Mouse (Mus musculus) spleen, adult 12 weeks (tissue): Measurements from ENCODE around the gene Ap1m1.
A peak's percentile ranks its signal among the peaks of the same experiment; 100 is the strongest.

Source experiments
- DNase-seq: peaks from one replicate; pipeline ENCODE4 v3.0.0; 2022; ENCODE audit warnings: low spot score

The Ap1m1 gene

DNA sequence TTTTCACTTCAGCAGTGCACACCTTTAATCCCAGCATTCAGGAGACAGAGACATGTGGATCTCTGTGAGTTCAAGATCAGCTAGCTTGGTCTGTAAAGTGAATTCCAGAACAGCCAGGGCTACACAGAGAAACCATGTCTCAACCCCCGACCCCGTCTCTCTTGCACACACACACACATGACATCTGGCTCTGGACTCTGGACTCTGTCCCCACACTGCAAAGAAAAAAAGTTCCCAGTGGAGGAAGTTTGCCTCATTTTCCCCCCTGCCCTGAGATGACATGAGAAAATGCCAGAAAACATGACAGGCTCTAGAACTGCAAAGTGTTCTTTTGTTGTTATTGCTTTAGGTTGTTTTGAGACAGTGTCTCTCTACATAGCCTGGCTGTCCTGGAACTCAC is 20.0 kb downstream of the Ap1m1 start:
- no peak for DNase-seq

DNA sequence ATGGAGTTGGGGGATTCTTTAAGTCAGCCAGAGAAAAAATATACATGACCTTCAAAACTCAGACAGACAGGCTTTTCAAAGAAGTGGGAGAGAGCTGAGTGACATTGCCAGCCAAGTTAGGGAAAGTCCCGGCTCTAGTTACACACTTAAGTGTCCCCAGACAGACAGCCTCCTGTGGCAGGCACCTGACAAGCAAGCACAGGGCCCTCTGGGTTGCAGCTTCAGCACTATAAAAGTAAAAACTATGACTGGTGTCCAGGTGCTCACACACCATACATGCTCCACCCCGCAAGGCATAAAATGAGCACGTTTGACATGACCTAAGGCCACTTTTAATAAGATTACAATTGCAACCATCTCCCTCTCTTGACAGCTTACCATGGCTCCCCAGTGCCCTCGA is 20.8 kb downstream of the Ap1m1 start:
- no peak for DNase-seq

DNA sequence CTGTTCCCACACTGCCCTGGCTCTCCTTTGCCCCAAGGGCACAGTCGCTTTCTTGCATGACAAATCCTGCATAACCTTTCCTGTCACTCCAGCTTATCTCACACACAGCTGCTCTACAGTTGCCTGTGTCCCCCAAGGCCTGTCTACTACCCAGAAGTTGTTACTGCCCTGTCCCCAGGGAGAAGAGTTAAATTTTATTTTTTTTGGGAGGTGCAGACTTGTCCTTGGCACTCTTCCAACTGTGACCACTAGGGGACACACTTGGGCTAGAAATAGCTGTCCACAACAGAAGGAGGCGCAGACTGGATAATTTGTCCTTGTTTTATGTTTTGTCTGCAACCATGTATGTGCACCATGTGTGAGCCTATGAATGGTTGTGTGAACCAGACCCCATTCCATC is 21.2 kb downstream of the Ap1m1 start:
- no peak for DNase-seq

DNA sequence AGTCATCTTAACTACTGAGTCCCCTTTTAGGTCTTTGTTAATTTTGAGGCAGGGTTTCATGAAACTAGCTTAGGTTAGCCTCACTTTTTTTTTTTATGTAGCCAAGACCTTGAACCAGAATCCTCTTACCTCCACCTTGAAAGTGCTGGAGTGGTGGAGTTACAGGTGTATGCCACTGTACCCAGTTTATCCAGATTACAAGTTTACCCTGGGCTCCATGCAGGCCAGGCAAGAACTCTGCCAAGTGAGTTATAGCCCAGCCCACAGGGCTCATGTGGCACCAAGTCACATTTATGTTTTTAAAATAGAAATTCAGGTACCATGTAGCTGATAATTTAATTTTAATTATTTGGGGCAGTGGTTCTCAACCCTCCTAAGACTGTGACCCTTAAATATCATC is 21.6 kb downstream of the Ap1m1 start:
- no peak for DNase-seq

DNA sequence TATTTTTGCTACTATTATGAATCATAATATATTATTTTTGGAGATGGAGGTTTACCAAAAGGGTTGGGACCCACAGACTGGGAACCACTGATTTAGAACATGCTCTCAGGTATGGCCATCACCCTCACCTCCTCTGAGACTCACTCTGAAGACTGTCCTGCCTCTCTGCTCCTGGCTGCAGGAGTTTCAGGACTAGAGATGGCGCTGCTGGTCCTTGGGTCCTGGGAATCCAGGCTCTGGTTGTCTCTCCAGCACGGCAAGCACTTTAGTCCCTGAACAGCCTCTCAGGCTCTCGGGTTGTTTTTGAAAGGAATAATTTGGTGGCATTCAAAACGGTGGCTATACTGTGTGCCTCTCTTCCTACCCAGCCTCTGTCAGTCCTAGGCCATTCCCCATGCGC is 22.1 kb downstream of the Ap1m1 start:
- no peak for DNase-seq

DNA sequence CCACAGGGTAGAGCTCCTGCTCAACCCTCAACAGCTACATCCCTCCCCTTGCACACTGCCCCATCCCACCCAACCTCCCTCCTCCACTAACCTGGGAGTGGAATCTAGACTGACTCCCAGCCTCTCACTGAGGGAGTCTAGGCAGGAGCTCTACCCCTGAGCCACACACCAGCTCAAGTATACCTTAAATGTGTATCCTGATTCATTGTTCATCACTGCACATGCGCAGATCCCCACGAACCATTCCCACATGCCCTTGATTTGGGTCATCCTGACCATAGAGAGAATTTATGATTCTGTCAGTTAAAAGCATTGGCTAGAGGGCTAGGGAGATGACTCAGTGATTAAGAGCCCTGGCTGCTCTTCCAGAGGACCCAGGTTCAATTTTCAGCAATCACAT is 22.9 kb downstream of the Ap1m1 start:
- DNase-seq: no peak

DNA sequence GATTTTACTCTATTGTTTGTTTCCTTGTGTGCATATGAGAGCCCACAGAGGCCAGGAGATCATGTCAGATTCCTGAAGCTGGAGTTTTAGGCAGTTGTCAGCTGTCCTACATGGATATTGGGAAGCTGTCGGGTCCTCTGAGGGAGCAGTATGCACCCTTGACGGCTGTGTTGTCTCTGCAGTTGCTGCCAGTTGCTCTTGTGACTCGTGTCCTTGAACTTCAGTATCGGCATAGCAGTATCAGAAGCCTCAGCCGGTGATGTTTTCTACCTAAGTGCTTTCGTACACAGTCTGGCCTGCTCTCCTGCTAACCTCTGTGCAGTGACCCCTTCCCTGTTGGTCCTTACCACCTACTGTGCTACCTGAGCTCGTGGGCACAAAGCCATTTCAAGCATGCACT is 23.6 kb downstream of the Ap1m1 start:
- no peak for DNase-seq

DNA sequence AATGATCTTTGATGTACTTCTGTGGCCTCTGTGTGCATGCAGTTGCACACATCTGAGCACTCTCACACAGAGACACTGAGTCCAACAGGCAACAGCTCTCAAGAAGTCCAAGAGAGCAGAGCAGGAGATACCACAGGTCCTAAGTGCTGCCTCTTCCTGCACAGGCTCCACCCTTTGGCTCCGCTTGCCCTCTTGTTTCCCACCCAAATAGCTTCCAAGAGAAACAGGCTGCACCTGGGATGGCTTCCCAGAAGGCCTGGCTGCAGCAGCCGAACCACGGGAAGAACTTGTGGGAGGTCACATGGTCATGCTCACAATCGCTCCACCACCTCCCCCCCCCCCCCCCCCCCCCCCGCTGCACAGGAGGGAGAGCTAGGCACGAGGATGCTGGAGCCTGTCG is 25.5 kb downstream of the Ap1m1 start:
- DNase-seq: no peak

DNA sequence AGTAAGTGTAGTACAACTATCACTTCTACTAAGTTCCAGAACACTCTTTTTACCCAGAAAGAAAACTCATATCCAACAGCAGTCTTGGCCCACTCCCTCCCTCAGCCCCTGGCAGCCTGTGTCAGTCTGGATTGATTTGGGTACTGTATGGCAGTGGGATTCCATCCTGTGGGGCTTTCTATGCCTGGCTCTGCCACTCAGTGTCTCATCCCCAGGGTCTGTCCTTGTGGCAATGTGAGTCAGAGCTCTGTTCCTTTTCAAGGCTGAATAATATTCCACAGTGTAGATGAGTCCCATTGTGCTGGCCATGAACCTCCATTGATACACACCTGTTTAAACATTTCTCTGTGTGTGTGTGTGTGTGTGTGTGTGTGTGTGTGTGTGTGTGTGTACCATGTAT is 26.9 kb downstream of the Ap1m1 start:
- DNase-seq: no peak

DNA sequence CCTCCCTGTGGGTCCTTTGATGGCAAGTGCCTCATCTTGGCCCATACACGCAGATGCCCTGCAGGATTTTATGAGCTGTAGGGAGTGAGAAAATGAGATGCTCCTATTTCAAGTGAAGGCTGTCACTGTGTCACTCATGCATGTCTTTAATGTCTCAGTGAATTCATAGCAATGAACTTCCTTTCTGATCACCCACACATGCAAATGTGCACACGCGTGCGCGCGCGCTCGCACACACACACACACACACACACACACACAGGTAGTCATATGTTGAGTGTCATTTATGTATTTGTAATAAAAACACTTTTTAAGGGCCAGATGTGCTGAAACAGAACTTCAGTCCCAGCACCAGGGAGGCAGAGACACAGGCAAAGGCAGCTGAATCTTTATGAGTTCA is 27.3 kb downstream of the Ap1m1 start:
- no peak for DNase-seq

DNA sequence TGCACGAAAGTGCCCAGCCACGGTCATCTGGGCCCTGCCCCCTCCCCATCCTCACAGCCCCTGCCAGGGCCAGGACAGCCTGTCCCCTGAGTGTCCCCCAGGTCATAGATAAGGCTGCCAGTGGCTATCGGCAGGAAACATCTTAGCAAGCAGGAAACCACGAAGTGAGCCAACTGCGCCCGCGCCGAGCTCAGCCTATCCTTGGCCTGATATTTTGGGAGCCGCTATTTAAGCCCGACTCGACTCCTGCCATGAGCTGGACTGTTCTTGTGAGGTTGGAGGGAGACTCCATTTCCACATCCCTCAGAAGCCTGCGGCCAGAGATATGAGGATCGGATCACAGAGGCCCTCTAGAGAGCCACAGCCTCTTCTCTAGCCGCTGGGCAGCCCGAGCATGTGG is 28.5 kb downstream of the Ap1m1 start:
- DNase-seq: peak; percentile 21

DNA sequence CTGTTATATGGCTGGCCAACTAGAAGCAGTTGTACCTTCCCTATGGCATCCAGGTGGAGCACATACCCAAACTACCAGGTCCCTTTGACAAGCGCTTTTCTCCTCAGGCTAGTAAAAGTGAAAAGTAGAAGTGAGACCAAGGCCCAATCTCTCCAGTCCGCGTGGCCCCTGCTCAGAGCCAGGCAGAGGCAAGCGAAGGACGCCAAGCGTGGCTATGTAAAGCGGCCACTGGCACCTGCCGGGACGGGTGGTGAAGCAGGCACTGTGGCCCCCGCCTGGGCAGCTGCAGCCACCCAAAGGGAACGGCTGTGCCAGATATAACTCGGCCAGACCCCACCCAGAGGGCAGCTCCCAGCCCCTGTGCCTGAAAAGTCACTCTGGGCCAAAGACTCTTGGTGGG is 30.8 kb downstream of the Ap1m1 start:
- DNase-seq: peak; percentile 34

DNA sequence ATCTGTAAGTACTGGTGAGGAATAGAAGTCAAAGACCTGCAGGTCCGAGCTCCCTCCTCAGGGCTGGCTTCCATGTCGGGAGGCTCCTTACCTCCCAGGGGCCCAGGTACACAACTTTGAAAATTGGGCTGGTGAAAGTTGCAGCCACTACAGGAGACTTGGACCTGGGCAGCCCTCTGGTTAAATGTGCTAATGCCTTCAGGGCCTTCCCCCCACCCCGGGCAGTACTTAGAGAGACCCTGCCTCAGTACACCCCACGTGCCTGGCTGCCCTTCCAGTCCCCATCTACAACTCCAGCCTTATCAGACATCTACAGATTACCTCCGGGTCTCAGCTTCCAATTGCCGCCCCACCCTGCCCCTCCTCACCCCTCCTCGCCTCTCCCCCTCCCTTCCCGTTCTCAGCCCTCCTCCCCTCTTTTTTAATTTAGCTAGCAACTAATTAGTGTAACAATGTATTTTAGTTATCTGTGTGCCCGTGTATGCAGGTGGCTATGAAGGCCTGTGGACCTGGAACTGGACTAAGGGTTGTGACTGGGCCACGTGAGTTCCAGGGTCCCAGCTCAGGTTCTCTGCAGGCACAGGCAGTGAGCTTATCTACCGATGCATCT is 31.3 kb downstream of the Ap1m1 start:
- DNase-seq: no peak

DNA sequence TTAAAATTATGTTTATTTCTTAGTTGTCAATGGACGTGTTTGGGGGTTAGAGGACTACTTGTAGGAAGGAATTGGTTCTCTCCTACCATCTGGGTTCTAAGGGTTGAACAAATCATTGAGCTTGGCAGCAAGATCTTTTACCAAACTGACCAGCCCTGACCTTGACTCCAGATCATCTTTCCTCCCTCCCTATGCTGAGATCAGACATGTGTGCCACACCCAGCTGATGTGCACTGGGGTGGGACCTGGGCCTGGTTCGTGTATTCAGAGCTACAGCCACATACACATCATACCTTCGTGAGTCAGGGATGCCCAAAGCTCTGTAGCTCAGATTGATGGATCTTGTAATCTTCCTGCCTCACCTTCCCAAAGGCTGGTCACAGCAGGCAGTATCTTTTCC is 31.9 kb downstream of the Ap1m1 start:
- DNase-seq: no peak

DNA sequence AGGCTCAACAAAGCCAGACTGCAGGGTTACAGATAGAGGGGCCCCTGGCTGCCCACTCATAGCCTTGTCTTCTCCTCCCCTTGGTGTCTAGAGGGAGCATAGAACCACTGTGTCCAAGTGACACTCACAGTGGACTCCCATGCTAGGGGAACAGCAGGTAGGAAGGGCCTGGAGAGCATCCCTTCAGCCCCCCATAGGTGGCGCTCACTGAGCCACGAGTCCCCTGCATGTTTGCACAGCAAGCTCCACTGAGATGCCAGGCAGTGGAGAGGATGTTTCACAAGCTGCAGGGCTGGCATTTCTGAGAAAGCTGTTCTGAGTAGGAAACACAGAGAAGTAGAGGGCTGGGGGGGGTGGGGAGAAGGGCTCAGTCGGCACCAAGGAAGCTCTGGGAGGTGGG is 32.5 kb downstream of the Ap1m1 start:
- peak; percentile 56 for DNase-seq

DNA sequence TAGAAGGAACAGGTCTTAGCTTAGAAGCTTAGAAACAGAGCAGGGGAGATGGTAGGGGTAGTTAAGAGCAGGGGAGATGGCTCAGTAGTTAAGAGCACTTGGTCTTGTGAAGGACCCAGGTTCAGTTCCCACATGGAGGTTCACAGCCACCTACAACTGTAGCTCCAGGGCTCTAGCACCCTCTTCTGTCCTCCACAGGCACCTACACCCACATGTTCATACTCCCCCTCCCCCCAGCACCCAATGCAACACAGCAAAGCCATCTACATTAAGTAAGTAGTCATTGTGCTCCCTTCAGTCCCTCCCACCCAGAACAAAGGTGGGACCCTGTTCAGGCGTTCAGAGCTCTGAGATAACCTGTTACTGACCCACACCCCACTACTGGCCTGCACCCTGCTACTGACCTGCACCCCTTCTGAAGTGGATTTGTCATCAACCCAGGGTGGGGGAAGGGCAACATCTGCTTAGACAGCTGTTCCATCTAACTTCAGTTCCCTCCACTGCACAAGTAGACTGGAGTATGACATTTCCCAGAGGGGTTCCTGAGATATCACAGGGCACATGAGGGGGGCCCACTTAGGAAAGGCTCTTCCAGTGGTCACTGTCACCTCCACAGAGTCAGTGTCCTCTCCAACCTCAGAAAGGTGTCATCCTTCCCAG is 33.4 kb downstream of the Ap1m1 start:
- no peak for DNase-seq

DNA sequence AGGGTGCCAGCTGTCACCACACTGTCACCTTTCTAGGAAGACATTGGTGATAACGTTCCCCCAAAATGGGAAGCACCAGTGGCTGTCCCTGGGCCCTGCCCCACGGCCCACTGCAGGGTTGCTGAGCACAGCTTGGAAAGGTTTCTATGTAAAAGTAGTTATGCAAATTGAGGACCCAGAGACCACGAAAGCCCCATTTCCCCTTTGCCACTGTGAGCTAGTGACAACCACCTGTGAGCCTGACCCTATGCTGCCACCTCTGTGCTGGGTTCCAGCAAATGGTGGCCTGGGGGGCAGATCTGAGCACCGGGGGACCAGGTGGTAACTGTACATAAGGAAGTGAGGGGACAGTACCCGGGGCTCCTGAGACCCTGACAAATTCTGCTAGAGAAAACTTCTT is 34.0 kb downstream of the Ap1m1 start:
- peak; percentile 36 for DNase-seq

DNA sequence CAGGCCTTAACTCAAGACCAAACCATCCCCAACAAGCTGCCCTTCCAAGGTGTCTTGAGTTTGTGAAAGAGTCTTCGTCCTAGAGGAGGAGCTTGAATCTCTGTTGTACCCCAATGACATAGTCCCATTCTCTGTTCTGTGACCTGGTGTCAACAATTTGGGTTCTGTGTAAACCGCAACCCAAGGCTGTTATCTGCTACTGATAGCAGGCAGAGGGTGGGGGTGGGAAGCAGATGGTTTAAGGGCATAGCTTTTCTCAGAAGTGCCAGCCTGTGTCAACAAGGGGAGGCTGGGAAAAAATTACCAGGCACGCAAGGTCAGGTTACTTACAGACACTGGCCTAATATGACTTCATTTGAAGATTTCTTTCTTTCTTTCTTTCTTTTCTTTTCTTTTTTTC is 37.4 kb downstream of the Ap1m1 start:
- no peak for DNase-seq

DNA sequence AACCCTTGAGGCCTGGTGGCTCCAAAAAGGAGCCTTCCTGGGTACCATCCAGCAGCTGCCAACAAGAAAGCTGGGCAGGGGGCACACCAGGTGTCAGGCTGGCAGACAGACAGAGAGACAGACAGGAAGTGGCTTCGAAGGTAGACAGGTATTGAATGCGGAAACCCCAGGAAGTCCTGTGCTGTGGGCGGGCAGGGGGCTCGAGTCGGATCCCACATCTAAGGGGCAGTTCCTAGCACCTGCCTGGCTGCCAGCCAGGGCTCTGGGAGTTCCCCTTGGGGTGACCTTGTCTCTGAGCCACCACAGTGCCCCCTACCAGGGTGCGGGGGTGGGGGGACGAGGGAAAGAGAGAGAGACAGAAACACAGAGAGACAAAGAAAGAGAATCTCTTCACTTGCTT is 39.3 kb downstream of the Ap1m1 start:
- DNase-seq: no peak

DNA sequence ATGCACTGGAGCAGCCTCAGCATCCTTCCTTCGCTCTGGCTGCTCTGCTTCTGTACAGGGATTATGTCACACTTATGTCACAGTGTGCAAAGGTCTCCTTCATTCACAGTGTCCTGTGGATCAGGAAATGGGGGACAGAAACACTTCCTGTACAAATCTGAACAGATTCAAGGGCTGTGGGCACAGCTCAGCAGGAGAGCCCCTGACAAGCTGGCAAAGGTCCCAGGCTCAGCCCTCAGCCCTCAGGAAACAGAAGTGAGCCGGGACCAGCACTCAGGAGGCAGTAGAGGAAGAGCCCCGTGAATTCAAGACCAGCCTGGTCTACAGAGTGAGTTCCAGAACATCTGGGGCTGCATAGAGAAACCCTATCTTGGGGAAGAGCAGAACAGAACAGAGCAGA is 41.8 kb downstream of the Ap1m1 start:
- DNase-seq: no peak

DNA sequence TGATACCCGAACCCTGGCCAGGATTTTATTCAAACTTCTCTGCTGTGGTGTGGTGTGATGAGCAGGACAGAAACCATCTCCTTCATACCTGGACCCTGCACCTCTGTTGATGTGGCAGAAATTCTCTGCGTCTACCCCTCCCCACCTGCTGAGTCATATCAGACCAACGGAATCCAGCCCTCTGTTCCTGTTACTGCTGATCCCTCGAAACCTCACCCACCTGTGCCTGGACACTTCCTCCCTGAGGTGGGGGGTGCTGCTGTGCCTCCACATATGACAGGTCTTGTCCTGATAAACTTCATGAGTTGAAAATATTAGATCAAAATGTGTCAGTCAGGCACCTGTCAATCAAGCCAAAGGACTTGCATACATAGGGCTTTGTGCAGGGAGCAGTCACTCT is 45.5 kb downstream of the Ap1m1 start:
- DNase-seq: no peak

DNA sequence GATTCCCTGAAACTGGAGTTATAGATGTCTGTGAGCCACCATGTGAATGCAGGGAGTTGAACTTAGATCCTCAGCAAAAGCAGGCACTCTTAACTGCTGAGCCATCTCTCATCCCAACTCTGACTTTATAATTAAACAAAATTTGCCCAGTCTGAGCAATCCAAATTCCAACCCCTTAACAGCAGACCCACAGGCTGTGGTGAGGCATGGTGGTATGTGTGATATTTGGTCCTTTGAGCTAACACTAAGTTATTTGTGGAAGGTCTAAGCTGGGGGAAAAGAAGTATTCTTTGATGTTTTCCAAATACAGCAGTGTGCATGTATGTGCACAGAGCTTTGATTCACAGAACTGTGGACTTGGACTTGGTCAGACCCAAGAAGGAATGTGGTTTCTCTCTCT is 49.2 kb downstream of the Ap1m1 start:
- DNase-seq: no peak

DNA sequence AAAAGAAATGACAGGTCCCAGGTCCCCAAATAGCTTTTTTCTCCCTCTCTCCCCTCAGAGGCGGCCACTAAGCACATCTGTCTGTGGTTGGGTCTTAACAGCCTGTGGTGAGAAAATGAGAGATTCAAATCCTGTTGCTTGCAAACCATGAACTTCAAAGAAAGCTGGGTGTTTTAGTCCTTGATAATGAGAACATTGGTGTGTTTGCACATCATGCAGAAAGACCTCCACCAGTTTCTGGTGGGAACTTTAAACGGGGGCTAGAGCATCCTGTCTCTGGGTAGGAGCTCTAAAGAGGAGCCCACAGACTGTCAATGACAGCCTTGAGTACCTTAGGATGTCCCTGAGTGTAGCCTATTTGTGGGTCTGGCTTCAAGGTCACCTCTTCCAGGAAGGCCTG is 51.3 kb downstream of the Ap1m1 start:
- DNase-seq: no peak

DNA sequence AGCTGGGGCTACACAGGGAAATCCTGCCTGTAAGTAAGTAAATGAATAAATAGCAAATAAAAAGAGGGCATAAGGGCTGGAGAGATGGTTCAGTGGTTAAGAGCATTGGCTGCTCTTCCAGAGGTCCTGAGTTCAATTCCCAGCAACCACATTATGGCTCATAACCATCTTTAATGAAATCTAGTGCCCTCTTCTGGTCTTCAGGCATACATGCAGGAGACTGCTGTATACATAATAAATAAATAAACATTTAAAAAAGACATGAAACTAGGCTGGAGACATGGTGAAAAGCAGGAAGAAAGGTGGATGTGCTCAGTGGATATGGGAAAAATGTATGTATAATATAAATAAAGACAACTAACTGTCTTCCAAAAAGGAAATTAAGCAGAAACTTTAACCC is 53.5 kb downstream of the Ap1m1 start:
- DNase-seq: no peak

DNA sequence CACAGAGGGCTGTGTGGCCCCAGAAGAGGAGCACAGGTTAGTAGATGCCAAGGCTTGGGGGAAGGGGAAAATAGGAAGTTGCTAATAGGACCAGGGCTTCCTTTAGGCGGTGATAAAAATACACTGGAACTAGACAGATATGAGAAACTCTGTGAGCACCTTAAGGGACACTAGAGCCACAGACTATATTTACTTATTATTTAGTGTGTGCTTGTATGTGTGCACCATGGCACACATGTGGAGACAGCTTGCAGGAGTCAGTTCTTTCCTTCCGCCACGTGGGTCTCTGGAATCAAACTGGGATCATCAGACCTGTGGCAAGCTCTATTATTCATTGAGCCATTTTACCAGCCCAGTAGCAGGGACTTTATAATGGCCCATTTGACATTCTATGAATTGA is 55.3 kb downstream of the Ap1m1 start:
- no peak for DNase-seq
